Mouse (Mus musculus) heart, embryonic 14.5 days (tissue): ENCODE results near the gene Slc5a10. TPM values are rescaled to one million over a fixed set of nuclear protein-coding genes. Genes with fewer than 3 reads are reported as not detected.

Experiments used
- ATAC-seq: fragments of 200-750 bp; cut with Nextera tagmentation; 2 replicates; pipeline ENCODE4 v1.8.0; 2017; ENCODE audit warnings: low read depth, moderate TSS enrichment; ENCODE audit not compliant: insufficient number of reproducible peaks, insufficient read depth, low FRiP score
- H3K27ac ChIP-seq, 2 experiments: fragments of 200-500 bp in 1 of 2; fragments of 300-500 bp in 1 of 2; sonication (generic) in 1 of 2; replicated peaks in 1 of 2; 2 replicates each; pipeline ENCODE4 v1.5.1; 2012 to 2014; ENCODE audit warnings: low read depth in 2 of 2, low read length in 2 of 2, control low read depth in 1 of 2, mild to moderate bottlenecking in 1 of 2, mixed read lengths in 1 of 2; ENCODE audit not compliant: control insufficient read depth in 1 of 2, insufficient read depth in 1 of 2
- H3K27me3 ChIP-seq: fragments of 300-500 bp; sonication (generic); 2 replicates; pipeline ENCODE4 v1.6.1; 2014; ENCODE audit warnings: mild to moderate bottlenecking, low read length, control low read depth; ENCODE audit not compliant: control insufficient read depth, insufficient read depth
- H3K36me3 ChIP-seq: fragments of 300-500 bp; sonication (generic); 2 replicates; pipeline ENCODE4 v1.6.1; 2014; ENCODE audit warnings: mild to moderate bottlenecking, control low read depth, low read length, mixed read lengths; ENCODE audit not compliant: control insufficient read depth, insufficient read depth
- H3K4me1 ChIP-seq, 2 experiments: fragments of 200-500 bp in 1 of 2; fragments of 300-500 bp in 1 of 2; sonication (generic) in 1 of 2; 2 replicates each; pipeline ENCODE4 v1.6.1; 2012 to 2014; ENCODE audit warnings: low read length in 2 of 2, control low read depth in 1 of 2, mixed read lengths in 1 of 2; ENCODE audit not compliant: control insufficient read depth in 2 of 2, insufficient read depth in 2 of 2
- H3K4me2 ChIP-seq: fragments of 300-500 bp; sonication (generic); 2 replicates; pipeline ENCODE4 v1.6.1; 2014; ENCODE audit warnings: mild to moderate bottlenecking, low read length
- H3K4me3 ChIP-seq, 2 experiments: fragments of 200-500 bp in 1 of 2; fragments of 300-500 bp in 1 of 2; sonication (generic) in 1 of 2; 2 replicates each; pipeline ENCODE4 v1.5.1; 2012 to 2014; ENCODE audit warnings: low read length in 2 of 2, mild to moderate bottlenecking in 2 of 2, control low read depth in 1 of 2, low read depth in 1 of 2, moderate library complexity in 1 of 2; ENCODE audit not compliant: control insufficient read depth in 1 of 2, insufficient read depth in 1 of 2
- H3K9ac ChIP-seq: fragments of 300-500 bp; sonication (generic); 2 replicates; pipeline ENCODE4 v1.6.1; 2014; ENCODE audit warnings: mild to moderate bottlenecking, low read length
- H3K9me3 ChIP-seq: fragments of 300-500 bp; sonication (generic); 2 replicates; pipeline ENCODE4 v1.6.1; 2016; ENCODE audit warnings: low read length, control low read depth; ENCODE audit not compliant: control insufficient read depth
- WGBS: fragments of 180-500 bp; shearing (Covaris S2); extraction: QIAGEN DNeasy Blood & Tissue Kit; methylation state at CpG from one replicate; pipeline ENCODE4 v1.1.7; 2014; 5-methylcytosine and 5-hydroxymethylcytosine counted together
- polyA plus RNA-seq: library from polyadenylated mRNA; unstranded; fragments of >200 nt; fragmentation: Nextera tagmentation; extraction: Ambion mirVana; gene quantifications from 2 replicates; pipeline ENCODE4 v1.2.1, GENCODE M21; 2014

Gene Slc5a10
- polyA plus RNA-seq, 1 experiment from 2014 or later: not detected

- H3K9me3 ChIP-seq: no peaks in the 10 kb centered on the region
- 66% methylated on average over 3 of the region's 3 CpGs for WGBS
- H3K4me1 ChIP-seq: no peaks in the 10 kb centered on the region
- no peak overlapping the region for H3K27ac ChIP-seq
- no peak overlapping the region for H3K9ac ChIP-seq
- H3K27me3 ChIP-seq: no peaks in the 10 kb centered on the region
- H3K4me3 ChIP-seq: no peak overlapping the region
- H3K36me3 ChIP-seq: peaks cover 84% of the 10 kb centered on the region
- ATAC-seq: no peak
- H3K4me2 ChIP-seq: no peak overlapping the region
These were observed 23.8 kb upstream of the Slc5a10 start for GRCm38 (mm10) chr11:61744460-61744859.

GRCm38 (mm10) chr11:61743768-61744167 lies 23.1 kb upstream of the Slc5a10 start:
- Histone ChIP-seq H3K4me2 (no peak overlapping the region), H3K4me3 (no peak overlapping the region), H3K4me1 (no peaks in the 10 kb centered on the region), H3K9me3 (no peaks in the 10 kb centered on the region), H3K27me3 (no peaks in the 10 kb centered on the region), H3K27ac (no peak overlapping the region), H3K9ac (no peak overlapping the region), H3K36me3 (peaks cover 86% of the 10 kb centered on the region)
- no peak for ATAC-seq
- 73% methylated on average over 3 of the region's 3 CpGs for WGBS

GRCm38 (mm10) chr11:61740500-61740899 lies 19.9 kb upstream of the Slc5a10 start:
- Histone ChIP-seq H3K4me2 (no peak overlapping the region), H3K36me3 (peaks cover 90% of the 10 kb centered on the region), H3K4me3 (no peak overlapping the region), H3K9me3 (no peaks in the 10 kb centered on the region), H3K4me1 (no peaks in the 10 kb centered on the region), H3K9ac (no peak overlapping the region), H3K27me3 (no peaks in the 10 kb centered on the region), H3K27ac (no peak overlapping the region)
- WGBS: 85% methylated on average over 1 of the region's 1 CpGs
- ATAC-seq: no peak

GRCm38 (mm10) chr11:61737290-61737689 lies 16.7 kb upstream of the Slc5a10 start:
- Histone ChIP-seq H3K4me3 (no peak overlapping the region), H3K9me3 (no peaks in the 10 kb centered on the region), H3K36me3 (peaks cover 93% of the 10 kb centered on the region), H3K27ac (no peak overlapping the region), H3K27me3 (no peaks in the 10 kb centered on the region), H3K4me1 (no peaks in the 10 kb centered on the region), H3K9ac (no peak overlapping the region), H3K4me2 (no peak overlapping the region)
- ATAC-seq: no peak
- 77% methylated on average over 1 of the region's 1 CpGs for WGBS

- Histone ChIP-seq H3K4me3 (no peak overlapping the region), H3K36me3 (peaks cover 87% of the 10 kb centered on the region), H3K9ac (no peak overlapping the region), H3K9me3 (no peaks in the 10 kb centered on the region), H3K4me1 (no peaks in the 10 kb centered on the region; a peak in 1 of 4 replicates), H3K27ac (no peak overlapping the region), H3K4me2 (no peak overlapping the region), H3K27me3 (no peaks in the 10 kb centered on the region)
- ATAC-seq: no peak
- 78% methylated on average over 7 of the region's 7 CpGs for WGBS
These were observed 12.0 kb upstream of the Slc5a10 start for GRCm38 (mm10) chr11:61732672-61733071.

- Histone ChIP-seq H3K4me3 (no peak overlapping the region), H3K36me3 (peaks cover 46% of the 10 kb centered on the region), H3K9me3 (no peaks in the 10 kb centered on the region), H3K27me3 (no peaks in the 10 kb centered on the region), H3K9ac (no peak overlapping the region), H3K4me1 (no peaks in the 10 kb centered on the region; a peak in 1 of 4 replicates), H3K27ac (no peak overlapping the region; a peak in 1 of 4 replicates), H3K4me2 (no peak overlapping the region)
- no peak for ATAC-seq
- WGBS: 28% methylated on average over 2 of the region's 2 CpGs
These were observed 7.4 kb upstream of the Slc5a10 start for GRCm38 (mm10) chr11:61728037-61728436.

GRCm38 (mm10) chr11:61722077-61722476 lies 1.5 kb upstream of the Slc5a10 start:
- Histone ChIP-seq H3K4me2 (no peak overlapping the region), H3K36me3 (peaks cover 6% of the 10 kb centered on the region), H3K9ac (no peak overlapping the region), H3K9me3 (no peaks in the 10 kb centered on the region), H3K27me3 (no peaks in the 10 kb centered on the region), H3K4me3 (no peak overlapping the region), H3K4me1 (no peaks in the 10 kb centered on the region), H3K27ac (no peak overlapping the region)
- no peak for ATAC-seq
- WGBS: 78% methylated on average over 5 of the region's 5 CpGs

- Histone ChIP-seq H3K27me3 (no peaks in the 10 kb centered on the region), H3K4me2 (no peak overlapping the region), H3K9me3 (no peaks in the 10 kb centered on the region), H3K9ac (no peak overlapping the region), H3K4me3 (no peak overlapping the region), H3K27ac (no peak overlapping the region), H3K36me3 (no peaks in the 10 kb centered on the region), H3K4me1 (no peaks in the 10 kb centered on the region)
- 76% methylated on average over 8 of the region's 8 CpGs for WGBS
- no peak for ATAC-seq
These were observed 800 bp downstream of the Slc5a10 start for GRCm38 (mm10) chr11:61719826-61720225.
